ENCODE assay signal across 8 mouse cellular contexts in the genomic region with DNA sequence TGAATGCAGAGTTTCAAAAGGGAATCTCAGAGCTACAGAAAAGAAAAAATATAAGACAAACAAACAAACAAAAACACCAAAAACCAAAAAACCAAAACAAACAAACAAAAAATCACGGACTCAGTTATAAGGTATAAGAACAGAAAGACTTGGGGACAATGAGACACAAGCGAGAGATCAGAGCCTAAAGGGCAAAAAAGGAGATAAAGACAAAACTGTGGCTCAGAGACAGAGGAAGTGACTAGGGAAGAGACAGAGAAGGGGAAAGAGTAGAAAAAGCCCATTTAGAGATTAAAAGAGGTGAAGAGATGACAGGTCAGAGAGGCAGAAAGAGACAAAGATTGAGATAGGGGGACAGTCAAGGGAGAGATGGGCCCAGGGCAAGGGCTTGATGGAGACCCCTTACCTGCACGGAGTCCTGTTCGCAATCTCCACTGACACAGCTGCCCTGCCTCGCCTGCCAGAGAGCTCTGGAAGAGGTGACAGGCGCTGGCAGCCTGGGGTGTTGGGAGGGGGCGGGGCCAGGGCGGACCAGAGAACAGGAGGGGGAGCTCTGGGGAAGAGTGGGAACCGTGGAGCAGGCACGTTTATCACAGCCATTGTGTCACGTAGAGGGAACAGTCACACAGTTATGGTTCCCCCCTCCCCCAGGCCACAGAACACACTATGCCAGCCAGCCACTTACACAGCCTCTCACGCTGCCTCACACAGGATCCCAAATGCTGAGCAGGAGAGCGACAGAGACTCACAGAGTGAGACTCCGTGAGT. TPM values are rescaled to one million over a fixed set of nuclear protein-coding genes. Genes with fewer than 3 reads are reported as not detected.
DNase-seq lines count a peak whose midpoint lies in the region; ATAC-seq lines count a peak whose summit lies in the region.

A gene (minus strand): TSS at position 472 of the 768 bp plus-strand sequence.

- ATAC-seq in common myeloid progenitor, adult 5-6 weeks (replicated peaks; ENCODE audit: low read depth, poor library complexity, severe bottlenecking) = peak; percentile 44
- peak; percentile 70 for ATAC-seq in liver, embryonic 16.5 days (ENCODE audit: low read depth)

- no peak within 1 kb of the TSS for H3K4me3 ChIP-seq in liver, embryonic 16.5 days (ENCODE audit: low read depth, low read length)

- no peaks in the 10 kb centered on the region for H3K36me3 ChIP-seq in liver, embryonic 16.5 days (ENCODE audit: control insufficient read depth, insufficient read depth)

- H3K9ac ChIP-seq in liver, embryonic 16.5 days (ENCODE audit: low read depth, low read length) = no peak within 1 kb of the TSS

- peak; percentile 37 for DNase-seq in gastrocnemius, postnatal 25 days
- no peak for DNase-seq in gastrocnemius, adult 8-10 months (ENCODE audit: low spot score in 2 of 2)
- peak; percentile 67 for DNase-seq in heart, postnatal 4 days
- DNase-seq in B cell, adult 2 months = no peak
- no peak for DNase-seq in yolk sac, embryonic 10.5 days (ENCODE audit: low spot score)
- no peak for DNase-seq in urinary bladder, postnatal 10 days (ENCODE audit: low spot score)

- H3K27me3 ChIP-seq in liver, embryonic 16.5 days (ENCODE audit: control insufficient read depth, insufficient read depth, low read depth, low read length) = peaks cover 25% of the 10 kb centered on the region

- H3K4me1 ChIP-seq in liver, embryonic 16.5 days (ENCODE audit: control insufficient read depth, low read depth, low read length) = peaks cover 18% of the 10 kb centered on the region

- H3K27ac ChIP-seq in liver, embryonic 16.5 days (ENCODE audit: low read length) = no peak within 1 kb of the TSS

- WGBS in liver, embryonic 16.5 days (ENCODE audit: insufficient replicate concordance) = 10% methylated on average over 14 of the region's 14 CpGs

- peak within 1 kb of the TSS; percentile 39 for H3K4me2 ChIP-seq in liver, embryonic 16.5 days (ENCODE audit: low read depth, low read length)

- no peaks in the 10 kb centered on the region for H3K9me3 ChIP-seq in liver, embryonic 16.5 days (replicated peaks; ENCODE audit: control insufficient read depth, low read length)

RNA-seq across cellular contexts. Expression of the gene that starts here (rescaled TPM):
- not detected for total RNA-seq in gastrocnemius, postnatal 25 days (2021)
- total RNA-seq in gastrocnemius, adult 8-10 months (2022) = under 1 TPM in 1 of 4 experiments, not detected in 3; 0.13 TPM
- not detected in 2 replicates for total RNA-seq in common myeloid progenitor, adult 5-6 weeks (2017)
- 1 to 10 TPM; 1.3 TPM for total RNA-seq in heart, postnatal 4 days (2021)
- polyA plus RNA-seq in liver, embryonic 16.5 days (2015; fragmentation: Nextera tagmentation; extraction: Ambion mirVana) = 0.99 and 2.1 TPM in 2 replicates

Comparison
In these comparisons a context has a peak if more than half of its experiments do, and no peak if none do; other contexts are left out.
1. Peak in DNase-seq in gastrocnemius, postnatal 25 days; RNA of the gene not detected or under 1 TPM.
2. Peak in ATAC-seq in common myeloid progenitor, adult 5-6 weeks; RNA of the gene not detected or under 1 TPM.